Mouse (Mus musculus): ENCODE measurements around the gene Med22.

- no peak for TF ChIP-seq CTCF (IDR thresholded peaks at IDR 0.05)
- no peak for TF ChIP-seq EP300 (IDR thresholded peaks at IDR 0.05)
Observed at GRCm38 (mm10) chr2:26935286-26935685, 24.8 kb upstream of the Med22 start.

Measured in lung, postnatal 0 days (tissue).